Mouse (Mus musculus) hindbrain, embryonic 14.5 days (tissue): ENCODE data around the gene Cnpy3. TPM values are rescaled to one million over a fixed set of nuclear protein-coding genes. Genes with fewer than 3 reads are reported as not detected.

ENCODE experiments used
- ATAC-seq: fragments of 200-750 bp; cut with Nextera tagmentation; 2 replicates; pipeline ENCODE4 v1.8.0; 2017; ENCODE audit warnings: moderate number of reproducible peaks, mild to moderate bottlenecking, moderate TSS enrichment, moderate library complexity; ENCODE audit not compliant: low FRiP score
- DNase-seq: peaks from one replicate; pipeline ENCODE4 v3.0.0-alpha.2; 2015; ENCODE audit warnings: low spot score
- H3K27ac ChIP-seq: fragments of 300-500 bp; sonication (generic); 2 replicates; pipeline ENCODE4 v1.5.1; 2014; ENCODE audit warnings: mild to moderate bottlenecking, moderate library complexity
- H3K27me3 ChIP-seq: fragments of 300-500 bp; sonication (generic); 2 replicates; pipeline ENCODE4 v1.6.1; 2014; ENCODE audit warnings: mild to moderate bottlenecking, low read length, mixed read lengths; ENCODE audit not compliant: control insufficient read depth, insufficient read depth
- H3K36me3 ChIP-seq: fragments of 300-500 bp; sonication (generic); replicated peaks from 2 replicates; pipeline ENCODE4 v1.6.1; 2014; ENCODE audit not compliant: control insufficient read depth, insufficient read depth
- H3K4me1 ChIP-seq: fragments of 300-500 bp; sonication (generic); replicated peaks from 2 replicates; pipeline ENCODE4 v1.6.1; 2014; ENCODE audit warnings: antibody characterized with exemption, low read length, mixed read lengths; ENCODE audit not compliant: control insufficient read depth, insufficient read depth
- H3K4me2 ChIP-seq: fragments of 300-500 bp; sonication (generic); replicated peaks from 2 replicates; pipeline ENCODE4 v1.6.1; 2014; ENCODE audit warnings: mild to moderate bottlenecking, moderate library complexity
- H3K4me3 ChIP-seq: fragments of 300-500 bp; sonication (generic); replicated peaks from 2 replicates; pipeline ENCODE4 v1.5.1; 2014; ENCODE audit warnings: mild to moderate bottlenecking, low read length
- H3K9ac ChIP-seq: fragments of 300-500 bp; sonication (generic); 2 replicates; pipeline ENCODE4 v1.6.1; 2014
- H3K9me3 ChIP-seq: fragments of 300-500 bp; sonication (generic); 2 replicates; pipeline ENCODE4 v1.6.1; 2016; ENCODE audit warnings: low read length; ENCODE audit not compliant: control insufficient read depth
- WGBS: fragments of 180-500 bp; shearing (Covaris S2); extraction: QIAGEN DNeasy Blood & Tissue Kit; methylation state at CpG from one replicate; pipeline ENCODE4 v1.1.7; 2014; 5-methylcytosine and 5-hydroxymethylcytosine counted together
- polyA plus RNA-seq: library from polyadenylated mRNA; unstranded; fragments of >200 nt; fragmentation: Nextera tagmentation; extraction: Ambion mirVana; gene quantifications from 2 replicates; pipeline ENCODE4 v1.2.1, GENCODE M21; 2014

The Cnpy3 gene
- polyA plus RNA-seq, 1 experiment from 2014 or later = 60.0 TPM

GRCm38 (mm10) chr17:46712442-46712841 lies 39.6 kb downstream of the Cnpy3 start:
- Histone ChIP-seq H3K27me3 (no peaks in the 10 kb centered on the region), H3K9me3 (no peaks in the 10 kb centered on the region), H3K4me3 (peak overlapping the region; percentile 97), H3K4me1 (peaks cover 13% of the 10 kb centered on the region), H3K27ac (no peak overlapping the region), H3K9ac (peak overlapping the region; percentile 88), H3K36me3 (peaks cover 36% of the 10 kb centered on the region), H3K4me2 (peak overlapping the region; percentile 99)
- DNase-seq (no peak), ATAC-seq (no peak)
- WGBS = 81% methylated on average over 7 of the region's 7 CpGs

GRCm38 (mm10) chr17:46711612-46712271 lies 40.3 kb downstream of the Cnpy3 start:
- peak overlapping the region; percentile 83; the same call in 1 of the 2 replicates for H3K27ac ChIP-seq
- no peaks in the 10 kb centered on the region for H3K9me3 ChIP-seq
- DNase-seq (no peak), ATAC-seq (peak; percentile 46)
- H3K4me3 ChIP-seq = peak overlapping the region; percentile 97
- WGBS = 2% methylated on average over 71 of the region's 76 CpGs
- peak overlapping the region; percentile 99 for H3K4me2 ChIP-seq
- H3K4me1 ChIP-seq = peaks cover 13% of the 10 kb centered on the region
- H3K27me3 ChIP-seq = no peaks in the 10 kb centered on the region
- peak overlapping the region; percentile 88 for H3K9ac ChIP-seq
- H3K36me3 ChIP-seq = peaks cover 30% of the 10 kb centered on the region

- peak within 1 kb of the TSS; percentile 88 for H3K9ac ChIP-seq
- no peaks in the 10 kb centered on the region for H3K27me3 ChIP-seq
- H3K36me3 ChIP-seq = peaks cover 23% of the 10 kb centered on the region
- peak within 1 kb of the TSS; percentile 99 for H3K4me2 ChIP-seq
- H3K4me3 ChIP-seq = peak within 1 kb of the TSS; percentile 97
- no peaks in the 10 kb centered on the region for H3K9me3 ChIP-seq
- DNase-seq (peak; percentile 94), ATAC-seq (peak; percentile 93)
- peak within 1 kb of the TSS; percentile 83 for H3K27ac ChIP-seq
- whole genome bisulfite sequencing = 9% methylated on average over 36 of the region's 36 CpGs
- H3K4me1 ChIP-seq = peaks cover 13% of the 10 kb centered on the region
These were observed 40.9 kb downstream of the Cnpy3 start, which contains the start of gene Pex6 for GRCm38 (mm10) chr17:46710959-46711597. TSS of gene Pex6 (plus strand) at chr17:46711463.

GRCm38 (mm10) chr17:46706375-46707089 lies 45.5 kb downstream of the Cnpy3 start:
- H3K9ac ChIP-seq = no peak overlapping the region
- no peak for ATAC-seq
- H3K4me3 ChIP-seq = 0 out of 2 replicates have a peak overlapping the region, but pooled peaks have one; percentile 88
- H3K27me3 ChIP-seq = no peaks in the 10 kb centered on the region
- no peak overlapping the region for H3K27ac ChIP-seq
- peaks cover 34% of the 10 kb centered on the region for H3K4me1 ChIP-seq
- no peak for DNase-seq
- WGBS = 94% methylated on average over 14 of the region's 14 CpGs
- no peaks in the 10 kb centered on the region for H3K9me3 ChIP-seq
- H3K36me3 ChIP-seq = no peaks in the 10 kb centered on the region
- H3K4me2 ChIP-seq = peak overlapping the region; percentile 88; the same call in 1 of the 2 replicates

- Histone ChIP-seq H3K4me3 (peak within 1 kb of the TSS; percentile 88), H3K4me2 (peak within 1 kb of the TSS; percentile 88), H3K9me3 (no peaks in the 10 kb centered on the region), H3K27me3 (no peaks in the 10 kb centered on the region), H3K9ac (peak within 1 kb of the TSS; percentile 94), H3K4me1 (peaks cover 35% of the 10 kb centered on the region), H3K27ac (peak within 1 kb of the TSS; percentile 93), H3K36me3 (no peaks in the 10 kb centered on the region; the same call in 1 of the 2 replicates)
- 1% methylated on average over 48 of the region's 48 CpGs for WGBS
- DNase-seq (peak; percentile 98), ATAC-seq (peak; percentile 96)
These were observed 46.9 kb downstream of the Cnpy3 start, which contains the start of gene Ppp2r5d for GRCm38 (mm10) chr17:46704887-46705835. TSS of gene Ppp2r5d (minus strand) at chr17:46705111.

GRCm38 (mm10) chr17:46703971-46704886 lies 47.8 kb downstream of the Cnpy3 start:
- 5% methylated on average over 34 of the region's 41 CpGs for WGBS
- ATAC-seq = peak; percentile 61
- DNase-seq = no peak

GRCm38 (mm10) chr17:46702506-46702905 lies 49.5 kb downstream of the Cnpy3 start:
- H3K27ac ChIP-seq = no peak overlapping the region
- peaks cover 20% of the 10 kb centered on the region; the same call in 1 of the 2 replicates for H3K36me3 ChIP-seq
- DNase-seq (no peak), ATAC-seq (no peak)
- WGBS = 91% methylated on average over 5 of the region's 5 CpGs
- H3K4me2 ChIP-seq = peak overlapping the region; percentile 88
- H3K4me1 ChIP-seq = peaks cover 35% of the 10 kb centered on the region
- no peaks in the 10 kb centered on the region for H3K9me3 ChIP-seq
- no peaks in the 10 kb centered on the region for H3K27me3 ChIP-seq
- no peak overlapping the region for H3K4me3 ChIP-seq
- H3K9ac ChIP-seq = peak overlapping the region; percentile 94

More at GRCm38 (mm10) chr17:46703971-46704886, 47.8 kb downstream of the Cnpy3 start:
- Histone ChIP-seq H3K4me2 (peak overlapping the region; percentile 88), H3K27ac (peak overlapping the region; percentile 93), H3K27me3 (no peaks in the 10 kb centered on the region), H3K4me3 (peak overlapping the region; percentile 88), H3K9ac (peak overlapping the region; percentile 94), H3K36me3 (peaks cover 5% of the 10 kb centered on the region; the same call in 1 of the 2 replicates), H3K9me3 (no peaks in the 10 kb centered on the region), H3K4me1 (peaks cover 35% of the 10 kb centered on the region)

- Histone ChIP-seq H3K9ac (no peak overlapping the region), H3K4me3 (no peak overlapping the region), H3K4me2 (no peak overlapping the region), H3K27me3 (no peaks in the 10 kb centered on the region), H3K4me1 (peaks cover 35% of the 10 kb centered on the region), H3K9me3 (no peaks in the 10 kb centered on the region), H3K27ac (no peak overlapping the region), H3K36me3 (peaks cover 20% of the 10 kb centered on the region; the same call in 1 of the 2 replicates)
- WGBS = 90% methylated on average over 12 of the region's 12 CpGs
- no peak for ATAC-seq
- DNase-seq = no peak
These were observed 49.9 kb downstream of the Cnpy3 start for GRCm38 (mm10) chr17:46702100-46702499.
